Mouse (Mus musculus) brain, adult 2 months (tissue): ENCODE data around the gene Adamtsl1.
A peak's percentile ranks its signal among the peaks of the same experiment; 100 is the strongest.

ENCODE experiments used
- DNase-seq: peaks from one replicate; pipeline ENCODE4 v3.0.0; 2011; ENCODE audit warnings: low read depth, low spot score

The Adamtsl1 gene

DNA sequence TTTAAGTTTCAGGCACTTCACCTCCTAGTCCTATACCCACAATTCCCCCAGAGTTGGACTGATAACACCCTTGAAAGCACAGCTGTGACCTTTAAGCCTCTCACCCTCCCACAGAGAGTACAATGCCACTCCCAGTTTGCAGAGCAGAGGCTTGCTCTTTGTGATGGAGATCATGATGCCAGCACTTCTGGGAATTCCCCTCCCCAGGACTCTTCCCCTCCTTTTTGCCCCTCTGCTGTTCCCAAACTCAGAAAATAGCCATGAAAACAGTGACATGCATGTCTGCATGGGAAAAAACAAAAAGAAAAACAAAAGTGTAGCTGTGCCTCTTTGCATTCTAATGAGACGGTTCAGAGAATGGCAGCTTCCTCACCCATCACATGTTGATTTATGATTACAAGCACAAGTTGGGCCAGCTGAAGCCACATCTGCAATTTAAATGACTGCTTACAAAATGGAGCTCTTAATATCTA, 669.8 kb downstream of the Adamtsl1 start:
- peak; percentile 68 for DNase-seq

GRCm38 (mm10) chr4:86189853-86190252, 675.9 kb downstream of the Adamtsl1 start:
- peak; percentile 90 for DNase-seq

DNA sequence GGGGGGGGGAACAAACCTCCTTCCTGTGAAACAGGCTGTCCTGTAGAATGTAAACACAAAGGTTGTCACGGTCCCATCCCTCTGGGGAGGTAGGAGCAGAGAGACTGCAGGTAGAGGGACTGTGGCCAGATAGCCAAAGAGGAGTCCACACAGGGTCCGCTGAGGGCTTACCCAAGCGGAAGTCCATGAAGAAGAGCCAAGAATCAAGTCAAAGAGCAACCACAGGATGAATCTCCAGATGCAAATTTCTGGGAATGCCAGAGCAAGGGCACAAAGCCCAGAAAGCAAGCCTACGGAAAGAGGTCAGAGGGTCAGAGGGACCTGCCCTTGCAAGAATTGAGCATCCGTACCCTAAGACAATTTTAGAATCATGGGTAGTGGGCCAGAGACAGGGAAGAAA, 677.2 kb downstream of the Adamtsl1 start:
- DNase-seq: no peak

- peak; percentile 18 for DNase-seq
Measured at GRCm38 (mm10) chr4:86201766-86202165, 687.8 kb downstream of the Adamtsl1 start.

- no peak for DNase-seq
Measured at GRCm38 (mm10) chr4:86203288-86203687, 689.3 kb downstream of the Adamtsl1 start.

DNA sequence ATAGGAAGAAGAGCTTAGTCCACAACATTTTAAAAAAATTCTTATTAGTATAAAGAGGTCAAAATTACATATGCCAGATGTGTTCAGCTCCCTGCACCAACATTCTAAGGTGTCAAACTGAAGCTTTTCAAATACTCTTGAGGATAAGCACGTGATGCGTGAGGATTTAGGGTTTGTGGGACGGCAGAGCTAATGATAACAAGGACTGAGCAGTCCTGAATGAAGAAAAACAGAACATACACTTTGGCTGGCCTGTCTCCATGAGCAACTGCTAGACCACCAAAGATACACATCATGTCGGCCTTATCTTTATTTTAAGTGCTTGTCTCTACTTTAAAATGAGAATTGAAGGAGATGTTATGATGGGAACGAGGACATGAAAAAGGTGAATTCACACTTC, 710.9 kb downstream of the Adamtsl1 start:
- no peak for DNase-seq

GRCm38 (mm10) chr4:86227096-86227495, 713.1 kb downstream of the Adamtsl1 start:
- peak; percentile 73 for DNase-seq

DNA sequence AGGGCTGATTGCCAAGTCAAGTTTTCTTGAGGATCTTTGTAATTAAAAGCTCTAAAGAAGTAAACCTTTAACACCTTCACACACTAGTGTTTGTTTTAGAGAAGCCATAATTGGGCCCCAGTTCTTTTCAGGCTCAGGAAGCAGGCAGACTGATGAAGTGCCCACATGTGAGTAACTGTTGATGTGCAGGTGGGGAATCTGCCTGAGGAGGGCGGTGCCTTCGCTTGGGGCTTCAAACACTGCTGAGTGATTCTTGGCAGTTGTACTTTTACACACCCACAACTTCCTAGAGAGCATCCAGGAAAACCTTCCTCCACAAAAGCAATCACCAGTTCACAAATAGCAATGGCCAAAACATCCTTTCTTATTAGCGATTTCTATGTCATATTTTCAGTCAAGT, 719.2 kb downstream of the Adamtsl1 start:
- peak; percentile 39 for DNase-seq

DNA sequence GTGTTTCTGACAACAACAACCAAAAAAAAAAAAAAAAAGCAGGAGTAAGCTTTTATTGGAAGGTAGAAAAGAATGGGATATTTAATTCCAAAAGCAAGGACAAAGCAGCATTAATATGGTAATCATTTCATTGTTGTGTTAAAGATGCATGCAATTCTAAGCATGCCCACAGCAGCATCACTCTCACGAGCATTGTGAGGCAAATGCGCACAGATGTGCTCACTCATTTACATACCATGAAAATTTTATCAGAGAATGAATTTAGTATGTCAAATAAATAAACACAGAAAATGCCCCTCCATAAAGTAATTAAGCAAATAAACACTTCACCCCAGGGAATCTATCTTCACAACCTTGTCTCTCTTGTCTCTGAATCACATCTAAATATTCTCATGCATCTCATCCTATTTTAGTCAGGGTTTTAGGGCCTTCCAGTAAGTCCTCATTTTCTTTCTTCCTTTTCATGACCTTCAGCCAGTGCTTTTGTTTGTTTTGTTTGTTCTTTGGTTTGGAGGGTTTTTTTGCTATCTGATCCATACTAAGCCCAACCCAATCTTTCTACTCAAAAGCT, 728.0 kb downstream of the Adamtsl1 start:
- DNase-seq: no peak

DNA sequence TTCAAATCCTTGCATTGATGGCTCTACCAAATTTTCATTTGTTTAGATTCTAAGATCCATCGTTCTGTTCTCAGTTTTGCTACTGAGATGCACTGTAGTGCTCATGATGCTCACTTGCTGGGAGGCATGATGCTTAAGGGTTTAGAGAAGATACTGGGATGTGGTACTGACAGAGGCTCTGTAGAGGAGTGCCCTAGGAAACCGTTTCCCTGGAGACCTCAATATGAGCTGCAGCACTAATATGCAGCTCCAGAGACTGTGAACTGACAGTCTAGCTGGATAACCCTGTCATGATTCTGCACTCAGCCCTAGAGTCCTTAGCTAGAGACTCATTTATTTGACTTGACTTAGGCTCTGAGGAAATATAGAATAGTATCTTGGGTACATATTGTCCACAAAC, 756.1 kb downstream of the Adamtsl1 start:
- peak; percentile 50 for DNase-seq

DNA sequence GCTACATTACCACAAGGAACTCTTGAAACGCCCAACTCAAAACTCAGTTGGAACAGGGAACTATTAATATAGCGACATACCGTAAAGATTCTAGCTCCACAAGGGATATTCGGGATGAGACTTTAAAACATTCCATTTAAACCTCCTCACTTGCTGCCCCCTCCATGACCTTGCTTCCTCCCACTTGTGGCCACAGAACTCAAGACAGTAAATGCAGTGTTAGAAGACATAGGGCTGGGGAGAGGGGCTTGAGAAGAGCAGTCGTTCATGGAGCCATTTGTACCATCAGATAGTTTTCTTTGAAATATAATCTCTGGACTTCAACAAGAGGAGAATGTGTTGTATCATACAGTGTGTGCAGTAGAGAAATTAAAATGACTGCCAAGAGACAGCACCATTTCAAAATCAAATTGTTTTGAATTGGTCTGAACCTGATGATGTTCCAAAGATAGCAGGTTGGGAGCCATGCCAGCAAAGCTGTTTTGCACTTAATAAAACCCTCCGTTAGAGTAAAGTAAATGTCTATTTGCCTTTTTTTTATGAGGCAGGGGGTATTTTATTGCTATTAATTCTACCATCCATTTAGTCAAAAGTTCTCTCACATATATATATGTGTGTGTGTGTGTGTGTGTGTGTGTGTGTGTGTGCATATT, 759.9 kb downstream of the Adamtsl1 start:
- peak; percentile 41 for DNase-seq

- peak; percentile 78 for DNase-seq
Measured at GRCm38 (mm10) chr4:86274663-86275062, 760.7 kb downstream of the Adamtsl1 start.

GRCm38 (mm10) chr4:86276021-86276813, 762.2 kb downstream of the Adamtsl1 start:
- DNase-seq: peak; percentile 19

DNA sequence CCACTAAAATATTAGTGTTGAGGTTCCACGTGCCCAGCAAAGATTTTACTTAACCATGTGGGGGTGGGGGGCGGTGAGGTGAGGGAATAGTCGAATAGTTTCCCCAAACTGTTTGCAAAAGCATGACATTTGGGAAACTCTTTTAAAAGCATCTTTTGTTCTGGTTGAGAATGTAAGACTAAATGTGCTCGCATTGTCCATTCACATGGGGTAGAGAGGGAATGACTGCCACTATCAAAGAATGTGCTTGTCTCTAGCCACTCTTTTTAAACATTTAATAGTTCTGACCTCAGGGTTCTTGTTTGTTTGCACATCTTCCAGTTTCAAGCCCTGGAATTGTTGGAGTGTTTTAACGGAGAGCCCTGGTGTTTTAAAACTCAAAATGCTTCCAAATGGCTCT, 764.6 kb downstream of the Adamtsl1 start:
- DNase-seq: peak; percentile 67

- DNase-seq: no peak
Measured at GRCm38 (mm10) chr4:86286572-86286971, 772.6 kb downstream of the Adamtsl1 start.

- no peak for DNase-seq
Measured at GRCm38 (mm10) chr4:86288264-86288663, 774.3 kb downstream of the Adamtsl1 start.

- no peak for DNase-seq
Measured at GRCm38 (mm10) chr4:86289511-86290273, 775.7 kb downstream of the Adamtsl1 start.

DNA sequence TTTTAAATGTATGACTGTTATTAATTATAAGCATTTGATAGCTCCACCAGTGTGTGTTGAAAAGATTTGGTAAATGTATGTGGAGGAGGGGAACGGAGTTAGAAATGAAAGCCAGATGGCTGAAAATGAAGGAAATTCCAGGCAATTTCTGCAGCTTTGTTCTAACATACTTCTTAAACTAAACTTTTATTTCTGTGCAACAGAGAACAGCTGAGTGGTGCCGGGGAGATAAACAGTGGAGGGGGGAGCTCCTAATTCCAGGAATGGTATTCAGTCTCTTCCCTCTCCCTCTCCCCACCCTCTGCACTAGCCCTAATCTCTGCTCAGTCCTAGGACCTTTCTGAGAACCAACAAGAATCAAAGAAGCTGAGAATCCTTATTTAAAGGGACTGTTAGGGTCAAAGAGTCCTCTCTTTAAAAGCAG, 780.9 kb downstream of the Adamtsl1 start:
- no peak for DNase-seq

GRCm38 (mm10) chr4:86301469-86301868, 787.5 kb downstream of the Adamtsl1 start:
- no peak for DNase-seq

DNA sequence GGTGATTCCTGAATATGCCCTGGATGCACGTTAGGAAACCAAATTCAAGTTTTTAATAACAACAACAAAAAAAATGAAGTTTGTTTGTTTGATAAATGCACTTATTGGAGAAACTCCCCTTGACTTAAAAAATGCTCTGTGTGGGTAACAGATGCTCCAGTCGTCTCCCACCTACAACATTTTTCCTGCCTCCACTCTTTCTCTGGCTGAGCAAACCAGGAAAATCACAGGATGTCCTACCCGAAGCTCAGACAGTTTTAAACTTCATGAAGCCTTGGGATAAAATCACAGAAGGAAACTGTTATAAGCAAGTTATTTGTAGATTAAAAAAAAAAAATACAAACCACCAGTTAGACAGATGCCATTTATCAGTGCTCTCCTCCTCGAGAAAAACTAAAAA, 788.1 kb downstream of the Adamtsl1 start:
- peak; percentile 60 for DNase-seq

DNA sequence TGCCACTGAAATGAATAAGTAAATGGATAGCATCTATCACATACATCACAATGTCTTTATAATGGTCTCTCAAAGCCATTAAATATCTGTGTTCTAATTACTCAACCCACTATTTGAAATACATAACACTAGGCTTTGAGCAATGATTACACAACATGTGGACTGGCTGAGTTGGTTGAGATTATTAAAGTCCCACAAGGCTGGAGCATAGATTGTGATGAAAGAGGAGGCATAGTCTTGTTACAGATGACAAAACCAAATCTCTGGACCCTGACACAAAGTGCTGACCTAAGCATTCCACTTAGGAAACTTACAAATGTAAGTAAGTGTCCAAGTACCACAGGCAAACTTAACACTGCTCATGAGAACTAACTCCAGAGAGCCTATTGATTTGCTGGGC, 792.8 kb downstream of the Adamtsl1 start:
- no peak for DNase-seq

GRCm38 (mm10) chr4:86309178-86309577, 795.2 kb downstream of the Adamtsl1 start:
- DNase-seq: peak; percentile 75
